Mouse (Mus musculus): ENCODE data around the gene Cttn.

DNA sequence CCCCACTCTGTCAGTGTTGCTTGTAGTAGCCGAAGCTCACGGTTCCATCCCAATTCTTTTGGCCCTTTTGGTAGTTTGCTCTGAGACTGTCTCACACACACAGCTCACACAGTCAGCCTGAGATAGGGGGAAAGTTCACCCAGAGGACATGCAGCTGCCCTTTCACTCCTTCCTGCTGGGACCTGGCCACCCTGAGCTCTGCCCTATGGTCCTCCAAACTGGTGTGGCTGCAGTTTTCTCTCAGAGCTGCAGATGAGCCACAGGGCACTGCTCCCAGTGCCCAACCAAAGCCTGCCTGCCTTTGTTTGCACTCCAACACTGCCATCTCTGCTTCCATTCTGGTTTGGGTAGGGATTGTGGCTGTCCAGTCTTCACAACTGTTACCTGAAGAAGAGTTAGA is 81.1 kb downstream of the Cttn start:
- TF ChIP-seq GATA1 (IDR thresholded peaks at IDR 0.05; ENCODE audit: low read length): no peak
- no peak for TF ChIP-seq TAL1 (IDR thresholded peaks at IDR 0.05; ENCODE audit: low read length)

Measured in erythroblast, embryonic 14.5 days (primary cell).